Mouse (Mus musculus): Measurements from ENCODE around the gene Slc25a11.

GRCm38 (mm10) chr11:70667271-70668150 is 20.2 kb upstream of the Slc25a11 start:
- no peak for TF ChIP-seq CTCF (IDR thresholded peaks at IDR 0.05; ENCODE audit: low read depth, low read length)
- no peak for TF ChIP-seq POLR2A (IDR thresholded peaks at IDR 0.05; ENCODE audit: extremely low read depth, insufficient read depth, low read length)
